Comparison of ENCODE assay signal across 25 mouse cellular contexts in the genomic region with DNA sequence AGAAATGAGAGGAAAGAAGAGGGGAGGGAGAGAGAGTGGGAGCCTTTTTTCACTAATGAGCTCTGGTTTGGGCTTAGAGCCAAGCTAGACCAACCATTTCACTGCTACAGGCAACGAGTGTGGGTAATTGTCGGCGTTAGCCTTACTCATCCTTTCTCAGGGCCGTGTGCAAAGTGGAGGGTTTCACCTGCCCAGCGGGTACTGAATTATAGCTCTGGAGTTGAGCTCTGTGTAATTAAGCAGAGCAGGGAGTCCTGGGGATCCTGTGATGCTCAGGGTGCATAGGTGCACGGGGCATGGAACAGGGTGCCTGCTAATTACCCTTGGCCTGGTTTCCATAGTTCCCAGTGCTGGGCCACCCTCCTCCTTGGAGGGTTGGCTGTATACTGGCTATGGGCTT. TPM values are rescaled to one million over a fixed set of nuclear protein-coding genes. Genes with fewer than 3 reads are reported as not detected.
DNase-seq lines count a peak whose midpoint lies in the region; ATAC-seq lines count a peak whose summit lies in the region.
"Had no signal": no experiment of that assay in that cellular context is flagged by ENCODE, and none has a peak within 500 bp of the region (broad histone marks: within the 10 kb centered on the region; RNA-seq: fewer than 3 reads in every experiment).

No protein-coding gene starts in this region.

- 86% methylated on average over 6 of the region's 6 CpGs for WGBS in forebrain, embryonic 10.5 days
- 74% methylated on average over 6 of the region's 6 CpGs for WGBS in forebrain, embryonic 11.5 days
- 78% methylated on average over 6 of the region's 6 CpGs for WGBS in midbrain, embryonic 14.5 days
- WGBS in midbrain, embryonic 10.5 days: 86% methylated on average over 6 of the region's 6 CpGs
- 24% methylated on average over 6 of the region's 6 CpGs for WGBS in forebrain, embryonic 13.5 days
- WGBS in midbrain, embryonic 16.5 days: 51% methylated on average over 6 of the region's 6 CpGs
- WGBS in limb, embryonic 10.5 days: 81% methylated on average over 6 of the region's 6 CpGs

- no peaks in the 10 kb centered on the region for H3K9me3 ChIP-seq in forebrain, embryonic 10.5 days
- no peaks in the 10 kb centered on the region for H3K9me3 ChIP-seq in forebrain, embryonic 11.5 days (ENCODE audit: control insufficient read depth, low read length)
- no peaks in the 10 kb centered on the region for H3K9me3 ChIP-seq in midbrain, embryonic 14.5 days (ENCODE audit: control insufficient read depth, low read length)
- no peaks in the 10 kb centered on the region for H3K9me3 ChIP-seq in midbrain, embryonic 10.5 days (replicated peaks)
- no peaks in the 10 kb centered on the region for H3K9me3 ChIP-seq in forebrain, embryonic 13.5 days (replicated peaks)
- H3K9me3 ChIP-seq in midbrain, embryonic 16.5 days (replicated peaks; ENCODE audit: control insufficient read depth, low read length, poor library complexity, severe bottlenecking): no peaks in the 10 kb centered on the region
- H3K9me3 ChIP-seq in limb, embryonic 10.5 days (replicated peaks): no peaks in the 10 kb centered on the region
- H3K9me3 ChIP-seq: midbrain, embryonic 12.5 days had no signal

- no peaks in the 10 kb centered on the region for H3K27me3 ChIP-seq in forebrain, embryonic 10.5 days (ENCODE audit: poor library complexity, severe bottlenecking)
- no peaks in the 10 kb centered on the region for H3K27me3 ChIP-seq in forebrain, embryonic 11.5 days (ENCODE audit: control insufficient read depth, insufficient read depth, low read length)
- H3K27me3 ChIP-seq in midbrain, embryonic 14.5 days (ENCODE audit: control insufficient read depth, insufficient read depth, low read length): no peaks in the 10 kb centered on the region
- H3K27me3 ChIP-seq in midbrain, embryonic 10.5 days (ENCODE audit: low read depth, poor library complexity, severe bottlenecking): no peaks in the 10 kb centered on the region
- H3K27me3 ChIP-seq in forebrain, embryonic 13.5 days: no peaks in the 10 kb centered on the region
- H3K27me3 ChIP-seq in midbrain, embryonic 16.5 days (ENCODE audit: control insufficient read depth, insufficient read depth, low read depth, low read length): no peaks in the 10 kb centered on the region
- H3K27me3 ChIP-seq in limb, embryonic 10.5 days (ENCODE audit: low read depth, poor library complexity, severe bottlenecking): no peaks in the 10 kb centered on the region
- H3K27me3 ChIP-seq: midbrain, embryonic 12.5 days had no signal

- no peak for DNase-seq in forebrain, embryonic 10.5 days (ENCODE audit: extremely low spot score, low spot score)
- no peak for DNase-seq in forebrain, embryonic 11.5 days (ENCODE audit: low spot score)
- peak; percentile 49 for DNase-seq in midbrain, embryonic 14.5 days
- no peak for DNase-seq in midbrain, embryonic 10.5 days (ENCODE audit: low spot score)
- no peak for DNase-seq in kidney, adult 11 months
- no peak for DNase-seq in limb, embryonic 10.5 days (ENCODE audit: low spot score)
- DNase-seq: adrenal gland, postnatal 25 days; cerebellum, adult 11 months; cerebellum, adult 9-11 months; gastrocnemius, postnatal 36 days; kidney, adult 18-20 months; kidney, postnatal 4 days; layer of hippocampus, adult 9-11 months; left cerebral cortex, postnatal 4 days; right cerebral cortex, postnatal 25 days; spleen, adult 18-20 months; thymus, postnatal 14 days had no signal

- no peaks in the 10 kb centered on the region for H3K36me3 ChIP-seq in forebrain, embryonic 10.5 days (replicated peaks)
- no peaks in the 10 kb centered on the region for H3K36me3 ChIP-seq in forebrain, embryonic 11.5 days (ENCODE audit: control insufficient read depth, insufficient read depth, low read length)
- no peaks in the 10 kb centered on the region for H3K36me3 ChIP-seq in midbrain, embryonic 14.5 days (ENCODE audit: control insufficient read depth, insufficient read depth, low read length)
- no peaks in the 10 kb centered on the region for H3K36me3 ChIP-seq in midbrain, embryonic 10.5 days
- no peaks in the 10 kb centered on the region for H3K36me3 ChIP-seq in forebrain, embryonic 13.5 days (ENCODE audit: poor library complexity, severe bottlenecking)
- no peaks in the 10 kb centered on the region for H3K36me3 ChIP-seq in midbrain, embryonic 16.5 days (ENCODE audit: control insufficient read depth, insufficient read depth, low read length)
- no peaks in the 10 kb centered on the region for H3K36me3 ChIP-seq in limb, embryonic 10.5 days
- H3K36me3 ChIP-seq: midbrain, embryonic 12.5 days had no signal

- H3K4me1 ChIP-seq in forebrain, embryonic 10.5 days: peaks cover 18% of the 10 kb centered on the region
- H3K4me1 ChIP-seq in forebrain, embryonic 11.5 days (replicated peaks; ENCODE audit: control insufficient read depth, insufficient read depth, low read length): 0 out of 2 replicates have a peak, but pooled peaks cover 2% of the 10 kb centered on the region
- 0 out of 2 replicates have a peak, but pooled peaks cover 6% of the 10 kb centered on the region for H3K4me1 ChIP-seq in midbrain, embryonic 14.5 days (ENCODE audit: control insufficient read depth, insufficient read depth, low read length)
- peaks cover 6% of the 10 kb centered on the region for H3K4me1 ChIP-seq in midbrain, embryonic 10.5 days
- H3K4me1 ChIP-seq in forebrain, embryonic 13.5 days: peaks cover 32% of the 10 kb centered on the region
- peaks cover 8% of the 10 kb centered on the region; the same call in 1 of the 2 replicates for H3K4me1 ChIP-seq in midbrain, embryonic 16.5 days (ENCODE audit: control insufficient read depth, insufficient read depth, low read length)
- peaks cover 10% of the 10 kb centered on the region for H3K4me1 ChIP-seq in limb, embryonic 10.5 days

- H3K9ac ChIP-seq in forebrain, embryonic 11.5 days (ENCODE audit: low read length): no peak overlapping the region
- H3K9ac ChIP-seq in midbrain, embryonic 14.5 days (replicated peaks; ENCODE audit: low read length): no peak overlapping the region
- H3K9ac ChIP-seq in forebrain, embryonic 13.5 days: no peak overlapping the region
- no peak overlapping the region for H3K9ac ChIP-seq in midbrain, embryonic 16.5 days (ENCODE audit: low read depth, low read length)
- H3K9ac ChIP-seq: midbrain, embryonic 12.5 days had no signal

- H3K4me2 ChIP-seq in forebrain, embryonic 11.5 days (ENCODE audit: low read depth, low read length, severe bottlenecking): no peak overlapping the region
- no peak overlapping the region for H3K4me2 ChIP-seq in midbrain, embryonic 14.5 days (ENCODE audit: low read length)
- H3K4me2 ChIP-seq in forebrain, embryonic 13.5 days: no peak overlapping the region
- H3K4me2 ChIP-seq in midbrain, embryonic 16.5 days (ENCODE audit: low read length): no peak overlapping the region
- H3K4me2 ChIP-seq: midbrain, embryonic 12.5 days had no signal

- no peak overlapping the region for H3K4me3 ChIP-seq in forebrain, embryonic 10.5 days
- H3K4me3 ChIP-seq in forebrain, embryonic 11.5 days (ENCODE audit: low read depth, low read length): no peak overlapping the region
- no peak overlapping the region for H3K4me3 ChIP-seq in midbrain, embryonic 14.5 days (replicated peaks; ENCODE audit: low read depth, low read length)
- no peak overlapping the region for H3K4me3 ChIP-seq in midbrain, embryonic 10.5 days
- H3K4me3 ChIP-seq in forebrain, embryonic 13.5 days: no peak overlapping the region
- no peak overlapping the region for H3K4me3 ChIP-seq in midbrain, embryonic 16.5 days (ENCODE audit: low read depth, low read length)
- H3K4me3 ChIP-seq in limb, embryonic 10.5 days: no peak overlapping the region
- H3K4me3 ChIP-seq: midbrain, embryonic 12.5 days had no signal

- no peak for ATAC-seq in forebrain, embryonic 11.5 days (replicated peaks; ENCODE audit: low FRiP score)
- ATAC-seq in midbrain, embryonic 14.5 days (ENCODE audit: low FRiP score, low TSS enrichment): no peak
- ATAC-seq in forebrain, embryonic 13.5 days: peak; percentile 53
- 0 out of 2 replicates have a peak, but pooled peaks have one; percentile 36 for ATAC-seq in midbrain, embryonic 16.5 days

- peak overlapping the region; percentile 6; the same call in 1 of the 2 replicates for H3K27ac ChIP-seq in forebrain, embryonic 10.5 days
- H3K27ac ChIP-seq in forebrain, embryonic 11.5 days (ENCODE audit: low read depth, low read length): no peak overlapping the region
- no peak overlapping the region for H3K27ac ChIP-seq in midbrain, embryonic 14.5 days (replicated peaks; ENCODE audit: low read depth, low read length)
- H3K27ac ChIP-seq in midbrain, embryonic 10.5 days (replicated peaks): no peak overlapping the region
- H3K27ac ChIP-seq in forebrain, embryonic 13.5 days: peak overlapping the region; percentile 65; the same call in 1 of the 2 replicates
- H3K27ac ChIP-seq in midbrain, embryonic 16.5 days (ENCODE audit: low read length): no peak overlapping the region
- no peak overlapping the region for H3K27ac ChIP-seq in limb, embryonic 10.5 days
- H3K27ac ChIP-seq: midbrain, embryonic 12.5 days had no signal

RNA-seq across cellular contexts. Expression of gene Mt4, which starts 9.3 kb away (rescaled TPM):
- not detected in 2 replicates for polyA plus RNA-seq in forebrain, embryonic 10.5 days (2016; fragmentation: Nextera tagmentation; extraction: Ambion mirVana)
- polyA plus RNA-seq in forebrain, embryonic 11.5 days (2014; fragmentation: Nextera tagmentation; extraction: Ambion mirVana): not detected in 2 replicates
- not detected in 2 replicates for polyA plus RNA-seq in midbrain, embryonic 14.5 days (2014; fragmentation: Nextera tagmentation; extraction: Ambion mirVana)
- polyA plus RNA-seq in midbrain, embryonic 10.5 days (2016; fragmentation: Nextera tagmentation; extraction: Ambion mirVana): not detected in 2 replicates
- polyA plus RNA-seq in forebrain, embryonic 13.5 days (2015; fragmentation: Nextera tagmentation; extraction: Ambion mirVana): not detected in 2 replicates
- not detected in 2 replicates for polyA plus RNA-seq in midbrain, embryonic 16.5 days (2015; fragmentation: Nextera tagmentation; extraction: Ambion mirVana)
- polyA plus RNA-seq in limb, embryonic 10.5 days (2016; fragmentation: Nextera tagmentation; extraction: Ambion mirVana): not detected in 2 replicates
- polyA plus RNA-seq: heart, embryonic 14.5 days; kidney, embryonic 16.5 days; liver, adult 2 months; lung, embryonic 16.5 days; midbrain, embryonic 12.5 days; testis, adult 2 months had no signal

RNA-seq across cellular contexts. Expression of gene Mt3, which starts 24.7 kb away (rescaled TPM):
- polyA plus RNA-seq in forebrain, embryonic 10.5 days (2016; fragmentation: Nextera tagmentation; extraction: Ambion mirVana): 20.7 and 21.5 TPM in 2 replicates
- polyA plus RNA-seq in forebrain, embryonic 11.5 days (2014; fragmentation: Nextera tagmentation; extraction: Ambion mirVana): 43.6 and 52.3 TPM in 2 replicates
- polyA plus RNA-seq in midbrain, embryonic 14.5 days (2014; fragmentation: Nextera tagmentation; extraction: Ambion mirVana): 137 and 212 TPM in 2 replicates
- polyA plus RNA-seq in midbrain, embryonic 10.5 days (2016; fragmentation: Nextera tagmentation; extraction: Ambion mirVana): 6.8 and 7.5 TPM in 2 replicates
- 188 and 208 TPM in 2 replicates for polyA plus RNA-seq in forebrain, embryonic 13.5 days (2015; fragmentation: Nextera tagmentation; extraction: Ambion mirVana)
- polyA plus RNA-seq in midbrain, embryonic 16.5 days (2015; fragmentation: Nextera tagmentation; extraction: Ambion mirVana): 141 and 227 TPM in 2 replicates
- 0.30 TPM in 1 of 2 replicates, not detected in the other for polyA plus RNA-seq in limb, embryonic 10.5 days (2016; fragmentation: Nextera tagmentation; extraction: Ambion mirVana)
- polyA plus RNA-seq: liver, adult 2 months had no signal

RNA-seq across cellular contexts. Expression of gene Bbs2, which starts 29.0 kb away (rescaled TPM):
- polyA plus RNA-seq in forebrain, embryonic 10.5 days (2016; fragmentation: Nextera tagmentation; extraction: Ambion mirVana): 18.3 and 19.7 TPM in 2 replicates
- 23.3 and 23.8 TPM in 2 replicates for polyA plus RNA-seq in forebrain, embryonic 11.5 days (2014; fragmentation: Nextera tagmentation; extraction: Ambion mirVana)
- polyA plus RNA-seq in midbrain, embryonic 14.5 days (2014; fragmentation: Nextera tagmentation; extraction: Ambion mirVana): 22.3 and 24.3 TPM in 2 replicates
- 16.0 and 19.2 TPM in 2 replicates for polyA plus RNA-seq in midbrain, embryonic 10.5 days (2016; fragmentation: Nextera tagmentation; extraction: Ambion mirVana)
- polyA plus RNA-seq in forebrain, embryonic 13.5 days (2015; fragmentation: Nextera tagmentation; extraction: Ambion mirVana): 16.9 and 23.7 TPM in 2 replicates
- polyA plus RNA-seq in midbrain, embryonic 16.5 days (2015; fragmentation: Nextera tagmentation; extraction: Ambion mirVana): 22.0 and 22.9 TPM in 2 replicates
- polyA plus RNA-seq in limb, embryonic 10.5 days (2016; fragmentation: Nextera tagmentation; extraction: Ambion mirVana): 13.3 and 14.2 TPM in 2 replicates

RNA-seq across cellular contexts. Expression of gene Mt2, which starts 44.8 kb away (rescaled TPM):
- 55.1 and 68.7 TPM in 2 replicates for polyA plus RNA-seq in forebrain, embryonic 10.5 days (2016; fragmentation: Nextera tagmentation; extraction: Ambion mirVana)
- 36.5 and 39.0 TPM in 2 replicates for polyA plus RNA-seq in forebrain, embryonic 11.5 days (2014; fragmentation: Nextera tagmentation; extraction: Ambion mirVana)
- polyA plus RNA-seq in midbrain, embryonic 14.5 days (2014; fragmentation: Nextera tagmentation; extraction: Ambion mirVana): 7.9 and 9.3 TPM in 2 replicates
- polyA plus RNA-seq in midbrain, embryonic 10.5 days (2016; fragmentation: Nextera tagmentation; extraction: Ambion mirVana): 32.3 and 55.8 TPM in 2 replicates
- polyA plus RNA-seq in forebrain, embryonic 13.5 days (2015; fragmentation: Nextera tagmentation; extraction: Ambion mirVana): 41.0 and 48.0 TPM in 2 replicates
- polyA plus RNA-seq in midbrain, embryonic 16.5 days (2015; fragmentation: Nextera tagmentation; extraction: Ambion mirVana): 11.5 and 17.9 TPM in 2 replicates
- polyA plus RNA-seq in limb, embryonic 10.5 days (2016; fragmentation: Nextera tagmentation; extraction: Ambion mirVana): 30.0 and 45.6 TPM in 2 replicates

RNA-seq across cellular contexts. Expression of gene Mt1, which starts 51.2 kb away (rescaled TPM):
- polyA plus RNA-seq in forebrain, embryonic 10.5 days (2016; fragmentation: Nextera tagmentation; extraction: Ambion mirVana): 204 and 219 TPM in 2 replicates
- 109 and 120 TPM in 2 replicates for polyA plus RNA-seq in forebrain, embryonic 11.5 days (2014; fragmentation: Nextera tagmentation; extraction: Ambion mirVana)
- 34.9 and 38.4 TPM in 2 replicates for polyA plus RNA-seq in midbrain, embryonic 14.5 days (2014; fragmentation: Nextera tagmentation; extraction: Ambion mirVana)
- 131 and 201 TPM in 2 replicates for polyA plus RNA-seq in midbrain, embryonic 10.5 days (2016; fragmentation: Nextera tagmentation; extraction: Ambion mirVana)
- polyA plus RNA-seq in forebrain, embryonic 13.5 days (2015; fragmentation: Nextera tagmentation; extraction: Ambion mirVana): 91.0 and 105 TPM in 2 replicates
- polyA plus RNA-seq in midbrain, embryonic 16.5 days (2015; fragmentation: Nextera tagmentation; extraction: Ambion mirVana): 51.8 and 86.0 TPM in 2 replicates
- polyA plus RNA-seq in limb, embryonic 10.5 days (2016; fragmentation: Nextera tagmentation; extraction: Ambion mirVana): 105 and 163 TPM in 2 replicates

Comparison
In these comparisons a context has a peak if more than half of its experiments do, and no peak if none do; other contexts are left out.
1. H3K27ac ChIP-seq: peak in forebrain, embryonic 10.5 days (single experiment) and forebrain, embryonic 13.5 days (single experiment); none in forebrain, embryonic 11.5 days (single experiment), midbrain, embryonic 14.5 days (single experiment), midbrain, embryonic 10.5 days (single experiment), midbrain, embryonic 16.5 days (single experiment) and limb, embryonic 10.5 days (single experiment).
2. ATAC-seq: peak in forebrain, embryonic 13.5 days (single experiment) and midbrain, embryonic 16.5 days (single experiment); none in forebrain, embryonic 11.5 days (single experiment) and midbrain, embryonic 14.5 days (single experiment).